Comparison of ENCODE assay signal across 24 mouse cellular contexts in genomic region chr10:61825536-61825935, GRCm38 (mm10). TPM values are rescaled to one million over a fixed set of nuclear protein-coding genes. Genes with fewer than 3 reads are reported as not detected.
A peak's percentile ranks its signal among the peaks of the same experiment; 100 is the strongest.
DNase-seq lines count a peak whose midpoint lies in the region; ATAC-seq and TF ChIP-seq lines count a peak whose summit lies in the region.
"Had no signal": no experiment of that assay in that cellular context is flagged by ENCODE, and none has a peak within 500 bp of the region (broad histone marks: within the 10 kb centered on the region; RNA-seq: fewer than 3 reads in every experiment).

No protein-coding gene starts in this region.

- no peak for TF ChIP-seq CTCF in liver, postnatal 0 days (IDR thresholded peaks at IDR 0.05; ENCODE audit: low read depth)

- no peaks in the 10 kb centered on the region for H3K27me3 ChIP-seq in kidney, embryonic 15.5 days
- H3K27me3 ChIP-seq in embryonic facial prominence, embryonic 11.5 days (ENCODE audit: control insufficient read depth, insufficient read depth, low read length), result no peaks in the 10 kb centered on the region
- no peaks in the 10 kb centered on the region for H3K27me3 ChIP-seq in liver, postnatal 0 days (ENCODE audit: insufficient read depth, low read length)
- H3K27me3 ChIP-seq: forebrain, embryonic 13.5 days; heart, embryonic 12.5 days; hindbrain, embryonic 13.5 days had no signal

- no peak overlapping the region for H3K4me2 ChIP-seq in kidney, embryonic 15.5 days
- no peak overlapping the region for H3K4me2 ChIP-seq in embryonic facial prominence, embryonic 11.5 days (ENCODE audit: low read depth, low read length)
- H3K4me2 ChIP-seq in liver, postnatal 0 days (ENCODE audit: low read depth, low read length), result no peak overlapping the region
- H3K4me2 ChIP-seq: forebrain, embryonic 13.5 days; heart, embryonic 12.5 days; hindbrain, embryonic 13.5 days; liver, embryonic 11.5 days; midbrain, embryonic 12.5 days had no signal

- WGBS in kidney, embryonic 15.5 days, result 55% methylated on average over 5 of the region's 5 CpGs
- WGBS in embryonic facial prominence, embryonic 11.5 days, result 20% methylated on average over 5 of the region's 5 CpGs
- whole genome bisulfite sequencing in liver, postnatal 0 days (ENCODE audit: insufficient replicate concordance), result 65% methylated on average over 5 of the region's 5 CpGs

- no peak overlapping the region for H3K4me3 ChIP-seq in kidney, embryonic 15.5 days (replicated peaks)
- no peak overlapping the region for H3K4me3 ChIP-seq in embryonic facial prominence, embryonic 11.5 days (ENCODE audit: low read depth, low read length)
- no peak overlapping the region for H3K4me3 ChIP-seq in liver, postnatal 0 days (ENCODE audit: low read depth, low read length)
- H3K4me3 ChIP-seq: forebrain, embryonic 13.5 days; heart, embryonic 12.5 days; hindbrain, embryonic 13.5 days; midbrain, embryonic 12.5 days had no signal

- no peak for TF ChIP-seq EP300 in liver, postnatal 0 days (IDR thresholded peaks at IDR 0.05; ENCODE audit: low read depth)

- no peaks in the 10 kb centered on the region for H3K9me3 ChIP-seq in kidney, embryonic 15.5 days (replicated peaks)
- no peaks in the 10 kb centered on the region for H3K9me3 ChIP-seq in embryonic facial prominence, embryonic 11.5 days (replicated peaks; ENCODE audit: control insufficient read depth, low read length)
- no peaks in the 10 kb centered on the region for H3K9me3 ChIP-seq in liver, postnatal 0 days (ENCODE audit: low read length)
- H3K9me3 ChIP-seq: forebrain, embryonic 13.5 days; heart, embryonic 12.5 days; hindbrain, embryonic 13.5 days; midbrain, embryonic 12.5 days had no signal

- no peak for DNase-seq in kidney, adult 11 months
- DNase-seq in embryonic facial prominence, embryonic 11.5 days (ENCODE audit: low spot score), result peak; percentile 78
- DNase-seq in hindlimb bud, embryonic 11.5 days (ENCODE audit: extremely low spot score, low read depth, low spot score), result peak; percentile 31
- no peak for DNase-seq in MN1 (ENCODE audit: low spot score)
- no peak for DNase-seq in frontal cortex, postnatal 25 days (ENCODE audit: low spot score in 2 of 2)
- DNase-seq in liver, postnatal 0 days, result no peak
- DNase-seq: adrenal gland, adult 8-10 months; B cell, adult 2 months; cerebellum, adult 8-10 months; cerebellum, postnatal 36 days; gastrocnemius, postnatal 25 days; heart, adult 18-20 months; heart, postnatal 4 days; kidney, adult 18-20 months; kidney, postnatal 4 days; layer of hippocampus, postnatal 36 days; left cerebral cortex, postnatal 4 days; lung, postnatal 36 days had no signal

- peak overlapping the region; percentile 22; the same call in 1 of the 2 replicates for H3K27ac ChIP-seq in kidney, embryonic 15.5 days
- H3K27ac ChIP-seq in embryonic facial prominence, embryonic 11.5 days (replicated peaks; ENCODE audit: low read depth, low read length), result peak overlapping the region; percentile 23
- no peak overlapping the region for H3K27ac ChIP-seq in liver, postnatal 0 days (ENCODE audit: low read depth)
- H3K27ac ChIP-seq: forebrain, embryonic 13.5 days; hindbrain, embryonic 13.5 days; midbrain, embryonic 12.5 days had no signal

- no peak overlapping the region for H3K9ac ChIP-seq in kidney, embryonic 15.5 days
- H3K9ac ChIP-seq in embryonic facial prominence, embryonic 11.5 days (replicated peaks; ENCODE audit: low read length), result no peak overlapping the region
- H3K9ac ChIP-seq in liver, postnatal 0 days (replicated peaks), result no peak overlapping the region
- H3K9ac ChIP-seq: forebrain, embryonic 13.5 days; heart, embryonic 12.5 days; hindbrain, embryonic 13.5 days; midbrain, embryonic 12.5 days had no signal

- ATAC-seq in kidney, embryonic 15.5 days (replicated peaks; ENCODE audit: low FRiP score), result no peak
- no peak for ATAC-seq in embryonic facial prominence, embryonic 11.5 days (replicated peaks; ENCODE audit: insufficient number of reproducible peaks, low FRiP score, low TSS enrichment, low read depth)
- no peak for ATAC-seq in liver, postnatal 0 days
- ATAC-seq: forebrain, embryonic 13.5 days had no signal

- H3K4me1 ChIP-seq in kidney, embryonic 15.5 days, result peaks cover 40% of the 10 kb centered on the region
- peaks cover 11% of the 10 kb centered on the region for H3K4me1 ChIP-seq in embryonic facial prominence, embryonic 11.5 days (ENCODE audit: control insufficient read depth, insufficient read depth, low read length)
- peaks cover 4% of the 10 kb centered on the region; the same call in 1 of the 2 replicates for H3K4me1 ChIP-seq in liver, postnatal 0 days (ENCODE audit: insufficient read depth)
- H3K4me1 ChIP-seq: forebrain, embryonic 13.5 days had no signal

- no peaks in the 10 kb centered on the region for H3K36me3 ChIP-seq in kidney, embryonic 15.5 days
- no peaks in the 10 kb centered on the region for H3K36me3 ChIP-seq in embryonic facial prominence, embryonic 11.5 days (replicated peaks; ENCODE audit: control insufficient read depth, insufficient read depth, low read depth, low read length)
- no peaks in the 10 kb centered on the region for H3K36me3 ChIP-seq in liver, postnatal 0 days (replicated peaks; ENCODE audit: insufficient read depth, low read length)
- H3K36me3 ChIP-seq: heart, embryonic 12.5 days; hindbrain, embryonic 13.5 days; midbrain, embryonic 12.5 days had no signal

RNA-seq across cellular contexts. Expression of gene H2afy2, which starts 41.6 kb away (rescaled TPM):
- polyA plus RNA-seq in kidney, embryonic 15.5 days (2015; fragmentation: Nextera tagmentation; extraction: Ambion mirVana), result 155 and 156 TPM in 2 replicates
- 319 and 335 TPM in 2 replicates for polyA plus RNA-seq in embryonic facial prominence, embryonic 11.5 days (2014; fragmentation: Nextera tagmentation; extraction: Ambion mirVana)
- polyA plus RNA-seq in liver, postnatal 0 days (2015; fragmentation: Nextera tagmentation; extraction: Ambion mirVana), result 1.9 and 2.0 TPM in 2 replicates

Comparison
In these comparisons a context has a peak if more than half of its experiments do, and no peak if none do; other contexts are left out.
1. DNase-seq: peak in embryonic facial prominence, embryonic 11.5 days (single experiment) and hindlimb bud, embryonic 11.5 days (single experiment); none in kidney, adult 11 months (single experiment), MN1 (single experiment), frontal cortex, postnatal 25 days (0 of 2) and liver, postnatal 0 days (single experiment).
2. RNA of gene H2afy2, which starts 41.6 kb away (polyA plus RNA-seq): 319 to 335 TPM in embryonic facial prominence, embryonic 11.5 days and 155 to 156 TPM in kidney, embryonic 15.5 days; 1.9 to 2.0 TPM in liver, postnatal 0 days; every median in the first group is over 10 times any median in the second.